ENCODE assay signal across 8 mouse cellular contexts in the genomic region with DNA sequence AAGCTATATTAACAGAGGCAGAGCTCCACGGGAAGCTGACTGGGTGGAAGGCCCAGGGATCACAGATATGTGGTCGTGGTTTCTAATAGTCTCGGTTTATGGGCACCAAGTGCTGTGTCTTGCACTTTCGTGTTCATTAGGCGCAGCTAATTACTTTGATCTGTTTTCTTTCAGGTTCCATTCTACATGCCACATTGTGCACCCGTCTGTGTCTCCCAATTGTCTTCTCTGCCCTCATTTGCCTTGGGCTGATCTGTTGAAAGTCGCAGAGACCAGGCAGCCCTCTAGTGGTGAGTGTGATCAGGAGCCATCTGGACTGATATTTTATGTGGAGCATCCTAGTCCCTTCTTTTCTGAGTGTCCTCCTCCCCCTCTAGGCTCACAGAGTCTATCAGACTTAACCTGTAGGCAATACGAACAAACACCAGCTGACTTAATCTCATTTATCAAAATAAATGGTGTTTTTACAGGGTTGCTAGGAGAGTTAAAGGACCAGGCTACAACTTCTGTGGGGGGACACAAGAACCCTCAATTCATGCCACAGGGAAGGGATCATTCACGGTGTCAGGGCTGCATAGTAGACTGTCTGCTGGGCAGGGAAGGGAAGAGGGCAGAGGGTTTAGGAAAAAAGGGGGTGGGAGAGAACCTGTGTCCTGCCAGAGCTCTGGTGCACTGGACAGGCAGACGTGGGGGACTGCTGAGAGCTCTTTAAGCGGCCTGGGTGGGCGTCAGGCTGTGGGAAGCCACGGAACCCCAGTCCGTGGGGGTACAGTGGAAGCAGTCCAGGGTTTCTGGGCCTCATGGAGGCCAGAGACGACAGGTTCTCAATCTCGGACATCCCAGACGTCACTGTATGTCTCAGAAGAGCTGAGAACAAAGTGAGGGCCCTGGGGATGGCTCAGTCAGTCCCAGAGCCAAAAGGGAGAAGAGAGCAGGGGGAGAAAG. TPM values are rescaled to one million over a fixed set of nuclear protein-coding genes. Genes with fewer than 3 reads are reported as not detected.
DNase-seq lines count a peak whose midpoint lies in the region; ATAC-seq and TF ChIP-seq lines count a peak whose summit lies in the region.

No protein-coding gene starts in this region.

- no peak overlapping the region for H3K9ac ChIP-seq in hindbrain, embryonic 14.5 days
- no peak overlapping the region for H3K9ac ChIP-seq in liver, postnatal 0 days (replicated peaks)

- peak; percentile 51 for TF ChIP-seq CTCF in embryonic fibroblast, embryonic 13.5 days (IDR thresholded peaks at IDR 0.05; ENCODE audit: borderline replicate concordance, insufficient read depth, low read length)
- peak; percentile 75 for TF ChIP-seq CTCF in liver, postnatal 0 days (IDR thresholded peaks at IDR 0.05; ENCODE audit: low read depth)

- no peaks in the 10 kb centered on the region for H3K27me3 ChIP-seq in hindbrain, embryonic 14.5 days (ENCODE audit: control insufficient read depth, insufficient read depth, low read length)
- no peaks in the 10 kb centered on the region for H3K27me3 ChIP-seq in liver, postnatal 0 days (ENCODE audit: insufficient read depth, low read length)

- WGBS in hindbrain, embryonic 14.5 days: 58% methylated on average over 17 of the region's 17 CpGs
- 68% methylated on average over 17 of the region's 17 CpGs for WGBS in liver, postnatal 0 days (ENCODE audit: insufficient replicate concordance)

- no peak for TF ChIP-seq EP300 in liver, postnatal 0 days (IDR thresholded peaks at IDR 0.05; ENCODE audit: low read depth)

- ATAC-seq in activated CD4-positive, CD25-positive, alpha-beta regulatory T cell, adult 4 months: peak; percentile 79
- peak; percentile 40; the same call in 1 of the 2 replicates for ATAC-seq in hindbrain, embryonic 14.5 days (ENCODE audit: low FRiP score)
- ATAC-seq in liver, postnatal 0 days: no peak

- H3K36me3 ChIP-seq in hindbrain, embryonic 14.5 days (replicated peaks; ENCODE audit: control insufficient read depth, insufficient read depth): no peaks in the 10 kb centered on the region
- H3K36me3 ChIP-seq in liver, postnatal 0 days (replicated peaks; ENCODE audit: insufficient read depth, low read length): no peaks in the 10 kb centered on the region

- H3K4me1 ChIP-seq in embryonic fibroblast, embryonic 13.5 days (ENCODE audit: control insufficient read depth, insufficient read depth, low read length): no peaks in the 10 kb centered on the region
- H3K4me1 ChIP-seq in hindbrain, embryonic 14.5 days (replicated peaks; ENCODE audit: control insufficient read depth, insufficient read depth, low read length): peaks cover 2% of the 10 kb centered on the region; the same call in 1 of the 2 replicates
- H3K4me1 ChIP-seq in liver, postnatal 0 days (ENCODE audit: insufficient read depth): peaks cover 6% of the 10 kb centered on the region; the same call in 1 of the 2 replicates

- no peaks in the 10 kb centered on the region for H3K9me3 ChIP-seq in hindbrain, embryonic 14.5 days (ENCODE audit: control insufficient read depth, low read length)
- no peaks in the 10 kb centered on the region for H3K9me3 ChIP-seq in liver, postnatal 0 days (ENCODE audit: low read length)

- no peak overlapping the region for H3K4me3 ChIP-seq in embryonic fibroblast, embryonic 13.5 days (ENCODE audit: insufficient read depth, low read length)
- no peak overlapping the region for H3K4me3 ChIP-seq in hindbrain, embryonic 14.5 days (replicated peaks; ENCODE audit: low read length)
- H3K4me3 ChIP-seq in liver, postnatal 0 days (ENCODE audit: low read depth, low read length): no peak overlapping the region

- no peak overlapping the region for H3K27ac ChIP-seq in embryonic fibroblast, embryonic 13.5 days (ENCODE audit: insufficient read depth, low read length)
- H3K27ac ChIP-seq in hindbrain, embryonic 14.5 days: no peak overlapping the region
- H3K27ac ChIP-seq in liver, postnatal 0 days (ENCODE audit: low read depth): no peak overlapping the region

- no peak overlapping the region for H3K4me2 ChIP-seq in hindbrain, embryonic 14.5 days (replicated peaks)
- H3K4me2 ChIP-seq in liver, postnatal 0 days (ENCODE audit: low read depth, low read length): no peak overlapping the region

- DNase-seq in right cerebral cortex, adult 18-20 months: peak; percentile 55
- DNase-seq in right cerebral cortex, postnatal 25 days: no peak
- peak; percentile 68 for DNase-seq in hindbrain, embryonic 14.5 days (ENCODE audit: low spot score)
- DNase-seq in liver, postnatal 0 days: peak; percentile 39
- DNase-seq in retina, postnatal 1 day: peak; percentile 88
- no peak for DNase-seq in ovary, adult 18-20 months (ENCODE audit: low spot score)

- no peak for TF ChIP-seq POLR2A in embryonic fibroblast, embryonic 13.5 days (IDR thresholded peaks at IDR 0.05; ENCODE audit: low read depth, low read length)

RNA-seq across cellular contexts. Expression of a gene that starts 18.2 kb away (rescaled TPM):
- 100 to 1,000 TPM; 242 to 284 TPM for polyA plus RNA-seq in activated CD4-positive, CD25-positive, alpha-beta regulatory T cell, adult 4 months (2017; shearing (Covaris generic))
- not detected in 2 replicates for polyA plus RNA-seq in embryonic fibroblast, embryonic 13.5 days (2011; ENCODE audit: insufficient read length, low read depth, missing spikeins)
- not detected in 2 replicates for polyA plus RNA-seq in hindbrain, embryonic 14.5 days (2014; fragmentation: Nextera tagmentation; extraction: Ambion mirVana)
- polyA plus RNA-seq in liver, postnatal 0 days (2015; fragmentation: Nextera tagmentation; extraction: Ambion mirVana): not detected in 2 replicates

Comparison
In these comparisons a context has a peak if more than half of its experiments do, and no peak if none do; other contexts are left out.
1. DNase-seq: peak in right cerebral cortex, adult 18-20 months (single experiment), hindbrain, embryonic 14.5 days (single experiment), liver, postnatal 0 days (single experiment) and retina, postnatal 1 day (single experiment); none in right cerebral cortex, postnatal 25 days (single experiment) and ovary, adult 18-20 months (single experiment).
2. RNA of a gene that starts 18.2 kb away (polyA plus RNA-seq): 242 to 284 TPM in activated CD4-positive, CD25-positive, alpha-beta regulatory T cell, adult 4 months; not detected in hindbrain, embryonic 14.5 days, not detected in liver, postnatal 0 days and not detected in embryonic fibroblast, embryonic 13.5 days; every median in the first group is over 100 times any median in the second.